Mouse (Mus musculus) c-Kit-negative CD71-positive TER-119-positive erythroid progenitor cells, embryonic 14.5 days (primary cell): ENCODE results near the gene Smad6.

Experiments
- DNase-seq: peaks from one replicate; pipeline ENCODE4 v3.0.0-alpha.2; 2013; ENCODE audit warnings: low read depth, low spot score

Smad6 gene

GRCm38 (mm10) chr9:64022562-64023366 lies 905 bp upstream of the Smad6 start:
- peak; percentile 86 for DNase-seq

- DNase-seq = no peak
Measured at GRCm38 (mm10) chr9:64021319-64021850, 474 bp downstream of the Smad6 start.

- no peak for DNase-seq
Measured at GRCm38 (mm10) chr9:64020606-64021318, 1.1 kb downstream of the Smad6 start.

GRCm38 (mm10) chr9:64020171-64020605 lies 1.7 kb downstream of the Smad6 start:
- DNase-seq = no peak

- DNase-seq = no peak
Measured at GRCm38 (mm10) chr9:64019036-64019886, 2.6 kb downstream of the Smad6 start.

GRCm38 (mm10) chr9:64017861-64018793 lies 3.7 kb downstream of the Smad6 start:
- peak; percentile 66 for DNase-seq

GRCm38 (mm10) chr9:64016648-64017400 lies 5.0 kb downstream of the Smad6 start:
- peak; percentile 60 for DNase-seq

GRCm38 (mm10) chr9:64016092-64016491 lies 5.8 kb downstream of the Smad6 start:
- DNase-seq = no peak

GRCm38 (mm10) chr9:64014801-64015200 lies 7.1 kb downstream of the Smad6 start:
- no peak for DNase-seq

GRCm38 (mm10) chr9:64011356-64011755 lies 10.5 kb downstream of the Smad6 start:
- DNase-seq = no peak

- DNase-seq = no peak
Measured at GRCm38 (mm10) chr9:64002981-64003380, 18.9 kb downstream of the Smad6 start.

- no peak for DNase-seq
Measured at GRCm38 (mm10) chr9:64001081-64001480, 20.8 kb downstream of the Smad6 start.

GRCm38 (mm10) chr9:64000085-64000484 lies 21.8 kb downstream of the Smad6 start:
- DNase-seq = no peak

GRCm38 (mm10) chr9:63999194-63999593 lies 22.7 kb downstream of the Smad6 start:
- DNase-seq = no peak

GRCm38 (mm10) chr9:63998026-63998425 lies 23.8 kb downstream of the Smad6 start:
- no peak for DNase-seq

GRCm38 (mm10) chr9:63997439-63997838 lies 24.4 kb downstream of the Smad6 start:
- DNase-seq = no peak

GRCm38 (mm10) chr9:63993256-63993655 lies 28.6 kb downstream of the Smad6 start:
- DNase-seq = no peak

GRCm38 (mm10) chr9:63992761-63993160 lies 29.1 kb downstream of the Smad6 start:
- DNase-seq = no peak

GRCm38 (mm10) chr9:63991193-63991592 lies 30.7 kb downstream of the Smad6 start:
- no peak for DNase-seq

GRCm38 (mm10) chr9:63989641-63990040 lies 32.2 kb downstream of the Smad6 start:
- DNase-seq = no peak
